Mouse (Mus musculus): ENCODE results near the gene Eprs.
A peak's percentile ranks its signal among the peaks of the same experiment; 100 is the strongest.

The Eprs gene

DNA sequence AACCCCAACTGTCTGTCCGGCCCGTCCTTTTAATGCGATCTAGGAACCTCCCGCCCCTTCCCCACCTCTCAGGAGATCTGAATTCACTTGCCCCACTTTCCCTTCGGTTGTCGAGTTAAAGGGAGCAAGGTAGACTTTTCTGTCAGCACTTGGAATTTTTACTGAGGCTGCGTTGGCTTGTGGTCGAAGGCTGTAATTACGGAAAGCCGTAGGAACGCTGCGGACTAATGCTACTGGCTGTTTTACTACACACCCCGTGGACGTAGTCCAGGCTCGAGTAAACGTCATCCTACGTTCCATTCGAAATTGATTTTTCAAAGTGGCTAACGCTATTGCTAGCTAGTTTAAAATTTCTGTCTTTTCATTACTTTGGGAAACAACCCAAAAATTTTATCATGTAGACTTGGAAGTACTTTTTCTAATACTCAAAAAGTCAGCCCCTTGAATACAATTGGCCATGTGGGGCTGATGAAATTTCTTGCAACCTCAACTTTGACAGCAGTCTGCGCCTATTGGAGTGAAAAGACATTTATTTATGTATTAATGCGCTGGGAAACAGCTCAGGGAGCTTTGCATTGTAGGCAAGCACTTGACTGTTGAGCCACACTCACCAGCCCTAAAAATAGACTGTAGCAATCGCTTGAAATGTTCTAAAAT, 810 bp downstream of the Eprs start:
- DNase-seq = peak; percentile 57

DNA sequence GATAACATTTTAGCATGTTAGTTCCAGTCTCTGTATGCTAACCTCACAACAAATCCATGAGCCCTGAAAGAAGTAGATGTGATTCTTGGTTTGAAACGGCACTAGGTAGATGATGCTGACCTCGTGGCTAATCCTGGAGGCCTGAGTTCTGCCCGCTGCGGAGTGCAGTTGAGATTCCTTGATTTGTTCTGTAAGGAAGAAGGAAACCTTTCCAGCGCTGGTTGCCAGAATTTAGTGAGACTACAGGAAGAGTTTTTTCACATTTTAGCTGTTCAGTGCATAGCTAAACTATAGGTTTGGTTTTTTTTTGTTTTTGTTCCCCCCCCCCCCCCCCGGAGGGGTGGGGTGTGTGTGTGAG, 1.3 kb downstream of the Eprs start:
- no peak for DNase-seq

DNA sequence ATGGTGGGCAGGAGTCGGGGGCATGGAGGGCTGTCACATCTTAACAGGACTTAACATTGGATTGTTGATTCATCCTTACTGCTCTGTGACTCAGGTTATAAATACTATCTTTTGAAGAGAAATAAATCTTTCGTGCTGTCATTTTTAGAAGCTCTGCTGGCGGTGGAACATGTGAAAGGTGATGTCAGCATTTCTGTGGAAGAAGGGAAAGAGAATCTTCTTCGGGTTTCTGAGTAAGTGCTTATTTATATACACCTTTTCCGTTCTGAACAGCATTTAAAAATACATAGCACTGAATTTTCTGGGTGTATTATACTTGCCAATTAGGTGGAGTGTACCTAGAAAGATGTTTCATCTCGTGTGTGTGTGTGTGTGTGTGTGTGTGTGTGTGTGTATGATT, 4.5 kb downstream of the Eprs start:
- no peak for DNase-seq

DNA sequence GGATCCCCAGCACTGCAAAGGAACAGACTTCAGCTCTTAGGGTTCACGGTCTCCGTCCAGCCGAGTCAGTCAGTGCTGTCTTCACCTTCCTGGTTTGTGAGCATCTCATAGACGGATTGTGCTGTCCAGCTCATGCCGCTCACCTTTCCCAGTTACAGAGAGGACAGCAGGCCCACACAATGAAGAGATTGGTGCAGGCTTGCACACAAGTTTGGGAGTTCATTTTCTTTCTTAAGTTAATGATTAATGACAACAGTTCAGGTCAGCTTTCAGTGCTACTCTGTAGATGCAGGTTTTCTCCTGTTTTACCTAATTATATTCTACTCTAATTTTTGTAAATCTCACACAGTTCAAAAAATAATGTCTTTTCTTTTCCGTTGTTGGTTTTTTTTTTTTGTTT, 7.1 kb downstream of the Eprs start:
- DNase-seq = no peak

DNA sequence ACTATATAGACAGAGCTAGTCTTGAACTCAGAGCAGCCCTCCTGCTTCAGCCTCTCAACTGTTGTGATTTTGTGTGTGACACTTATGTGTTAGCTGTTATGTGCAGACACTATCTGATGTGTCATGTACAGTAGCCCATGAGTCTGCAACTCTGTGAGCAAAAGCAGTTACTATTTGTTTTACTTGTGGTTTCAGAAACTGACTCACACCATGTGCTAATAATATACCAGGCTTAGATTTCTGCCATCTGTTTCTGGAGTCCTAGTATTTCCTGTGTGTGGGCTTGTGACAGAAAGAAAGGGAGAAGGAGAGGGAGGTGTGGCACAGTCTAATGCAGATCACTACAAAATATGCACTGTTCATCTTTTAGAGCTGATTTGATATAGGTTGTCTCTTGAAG, 13.5 kb downstream of the Eprs start:
- no peak for DNase-seq

DNA sequence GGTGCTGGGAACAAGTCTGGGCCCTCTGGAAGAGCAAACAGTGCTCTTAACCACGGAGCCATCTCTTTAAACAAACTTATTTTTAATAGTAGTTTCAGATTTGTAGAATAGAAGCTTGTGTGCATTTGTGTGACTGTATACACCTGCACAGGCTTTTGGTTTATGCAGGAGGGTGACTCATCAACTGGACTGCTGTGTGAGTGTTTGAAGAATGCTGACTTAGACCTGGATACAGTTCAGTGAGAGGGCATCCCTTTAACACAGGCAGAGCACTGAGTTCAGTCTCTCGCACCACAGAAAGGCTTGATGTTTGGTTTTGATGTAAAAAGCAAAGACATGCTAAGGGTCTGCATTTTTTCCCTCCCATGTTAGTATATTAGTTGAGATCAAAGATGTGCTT, 14.6 kb downstream of the Eprs start:
- no peak for DNase-seq

DNA sequence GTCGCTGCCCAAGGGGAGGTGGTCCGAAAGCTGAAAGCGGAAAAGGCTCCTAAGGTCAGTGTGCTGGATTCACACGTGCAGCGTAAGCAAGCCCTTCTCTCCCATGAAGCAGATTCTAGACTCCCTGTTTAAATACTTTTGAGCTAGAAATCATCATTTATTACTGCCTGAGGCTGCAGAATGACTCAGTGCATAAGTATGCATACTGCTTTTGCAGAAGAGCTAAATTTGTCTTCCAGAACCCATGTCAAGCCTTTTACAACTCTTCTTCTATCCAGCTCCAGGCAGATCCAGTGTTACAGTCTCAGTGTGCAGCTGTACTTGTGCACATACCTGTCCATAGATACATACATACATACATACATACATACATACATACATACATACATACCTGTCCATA, 38.8 kb downstream of the Eprs start:
- DNase-seq = no peak

DNA sequence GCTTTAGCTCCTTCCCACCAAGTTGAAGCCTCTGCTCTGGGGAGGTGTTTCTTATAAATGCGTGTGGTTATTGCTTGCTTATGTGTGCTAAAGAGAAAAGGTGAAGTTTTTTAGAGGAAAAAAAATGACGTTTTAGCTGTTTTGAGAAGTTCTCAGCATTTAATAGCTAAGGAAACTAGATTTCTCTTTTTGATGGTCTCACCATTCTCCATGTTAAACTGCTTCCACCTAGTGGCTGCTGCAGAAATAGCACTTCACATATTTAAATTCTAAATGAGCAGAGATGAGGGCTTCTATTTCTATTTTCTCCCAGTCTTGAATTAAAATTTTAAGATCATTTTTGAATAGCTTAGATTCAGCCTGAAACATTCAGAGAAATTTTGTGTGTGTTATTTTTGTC, 41.2 kb downstream of the Eprs start:
- DNase-seq = no peak

DNA sequence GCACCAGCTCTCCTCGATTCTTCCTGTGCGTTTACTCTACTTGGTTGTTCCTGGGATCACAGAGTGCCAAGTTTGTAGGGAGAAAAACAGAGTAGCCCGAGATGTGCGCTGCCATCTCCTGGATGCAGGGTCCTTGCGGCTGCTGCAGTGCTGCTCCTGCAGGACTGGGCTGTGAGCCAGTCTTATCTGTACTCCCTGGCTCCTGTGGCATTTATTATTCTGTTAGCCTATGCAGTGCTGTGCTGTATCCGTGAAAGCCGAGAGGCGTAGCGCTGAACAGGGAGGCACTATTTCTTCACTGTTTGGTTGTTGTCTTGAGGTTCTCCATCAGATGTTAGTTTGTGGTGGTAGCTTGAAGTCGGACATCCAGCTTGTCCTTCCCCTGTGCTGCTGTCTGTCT, 43.1 kb downstream of the Eprs start:
- no peak for DNase-seq

DNA sequence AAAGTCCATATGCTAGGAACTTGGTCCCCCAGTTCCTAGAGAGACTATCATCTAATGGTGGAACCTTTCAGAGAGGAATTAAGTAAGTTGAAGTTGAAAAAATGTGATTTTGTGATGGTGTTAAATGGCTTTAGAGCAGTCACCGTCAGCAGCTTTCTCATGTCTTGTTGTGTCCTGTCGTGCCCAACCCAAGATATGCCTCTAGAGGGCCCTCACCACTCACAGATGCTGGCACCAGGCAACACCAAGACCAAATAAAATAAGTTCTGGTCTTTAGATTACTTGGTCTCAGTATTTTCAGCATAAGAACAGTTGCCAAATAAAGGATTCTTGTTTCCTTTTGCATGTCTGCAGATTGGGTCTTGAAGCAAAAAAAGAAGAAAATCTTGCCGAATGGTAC, 47.0 kb downstream of the Eprs start:
- DNase-seq = no peak

DNA sequence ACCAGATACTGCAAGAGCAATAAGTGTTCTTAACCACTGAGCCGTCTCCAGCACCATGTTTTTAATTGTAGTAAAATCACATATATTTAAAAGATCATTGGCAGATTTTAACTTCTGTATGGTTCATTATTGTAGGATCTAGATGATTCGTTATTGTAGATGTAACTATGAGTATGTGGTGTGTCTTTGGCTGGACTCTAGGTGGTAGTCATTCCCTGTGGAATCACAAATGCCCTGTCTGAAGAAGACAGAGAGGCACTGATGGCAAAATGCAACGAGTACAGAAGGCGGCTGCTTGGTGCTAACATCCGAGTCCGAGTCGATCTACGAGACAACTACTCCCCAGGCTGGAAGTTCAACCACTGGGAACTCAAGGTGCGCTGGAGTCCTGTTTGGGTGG, 55.2 kb downstream of the Eprs start:
- no peak for DNase-seq

DNA sequence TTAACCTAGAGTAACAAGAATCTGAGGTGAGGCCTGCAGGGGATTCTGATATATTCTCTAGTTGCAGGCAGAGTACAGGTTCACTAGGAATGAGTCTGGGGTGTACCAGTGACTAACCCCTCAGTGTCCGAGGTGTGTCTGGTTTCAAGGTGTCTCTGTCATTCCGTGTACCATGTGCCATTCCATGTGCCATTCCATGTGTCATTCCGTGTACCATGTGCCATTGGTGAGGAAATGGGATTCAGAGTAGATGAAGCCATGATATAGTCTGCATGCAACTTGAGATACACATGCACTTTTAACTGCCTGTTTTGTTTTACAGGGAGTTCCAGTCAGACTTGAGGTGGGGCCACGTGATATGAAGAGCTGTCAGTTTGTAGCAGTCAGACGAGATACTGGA, 57.0 kb downstream of the Eprs start:
- DNase-seq = no peak

DNA sequence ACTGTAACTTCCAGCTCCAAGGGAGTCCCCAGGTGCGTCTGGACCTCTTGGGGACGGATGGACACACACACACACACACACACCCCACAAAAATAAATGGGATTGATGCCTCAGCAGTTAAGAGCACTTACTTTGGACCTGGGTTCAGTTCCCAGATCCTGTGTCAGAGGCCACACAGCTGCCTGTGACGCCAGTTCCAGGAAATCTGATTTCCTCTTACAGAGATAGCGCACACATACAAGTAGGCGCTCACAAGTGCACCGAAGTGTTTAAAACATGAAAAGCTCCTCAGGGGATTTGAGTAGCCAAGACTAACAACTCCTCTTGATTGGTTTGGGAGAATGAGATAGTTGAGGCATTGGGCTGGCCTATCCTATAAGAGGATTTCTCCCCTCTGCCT, 57.9 kb downstream of the Eprs start:
- DNase-seq = no peak

DNA sequence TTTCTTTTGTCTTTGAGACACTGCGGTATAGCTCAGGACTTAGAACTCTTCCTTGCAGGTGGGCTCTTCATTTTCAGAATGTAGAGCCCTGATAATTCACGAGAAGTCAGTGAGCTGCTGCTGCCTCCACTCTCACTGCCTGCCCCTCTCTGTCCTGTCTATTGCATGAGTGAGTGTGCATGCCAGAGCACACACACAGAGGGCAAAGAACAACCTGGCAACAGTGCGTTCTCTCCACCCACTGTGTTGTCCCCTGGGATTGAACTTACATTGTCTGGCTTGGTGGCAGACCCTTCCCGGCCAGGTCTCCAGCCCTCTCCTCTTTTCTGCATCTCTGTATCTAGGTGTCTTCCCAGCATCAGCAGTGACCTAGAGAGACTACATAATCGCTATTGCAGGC, 63.7 kb downstream of the Eprs start:
- no peak for DNase-seq

DNA sequence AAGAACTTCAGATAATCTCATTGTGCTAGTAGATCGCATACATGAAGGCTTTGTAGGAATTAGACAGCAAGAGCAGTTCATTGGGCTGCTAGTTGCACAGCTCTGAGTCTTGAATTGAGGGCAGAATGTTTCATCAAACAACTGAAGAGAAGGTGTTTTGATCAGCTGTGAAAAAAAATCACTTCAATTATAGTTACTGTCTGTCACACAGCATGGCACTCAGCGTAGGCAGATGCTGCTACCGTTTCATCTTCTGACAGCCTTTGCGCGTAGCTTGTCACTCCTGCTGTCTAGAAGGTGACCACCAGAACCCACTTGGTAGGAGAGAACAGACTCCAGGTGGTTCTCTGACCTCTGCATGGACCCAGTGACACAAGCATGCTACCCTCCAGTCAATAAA, 67.6 kb downstream of the Eprs start:
- DNase-seq = no peak

DNA sequence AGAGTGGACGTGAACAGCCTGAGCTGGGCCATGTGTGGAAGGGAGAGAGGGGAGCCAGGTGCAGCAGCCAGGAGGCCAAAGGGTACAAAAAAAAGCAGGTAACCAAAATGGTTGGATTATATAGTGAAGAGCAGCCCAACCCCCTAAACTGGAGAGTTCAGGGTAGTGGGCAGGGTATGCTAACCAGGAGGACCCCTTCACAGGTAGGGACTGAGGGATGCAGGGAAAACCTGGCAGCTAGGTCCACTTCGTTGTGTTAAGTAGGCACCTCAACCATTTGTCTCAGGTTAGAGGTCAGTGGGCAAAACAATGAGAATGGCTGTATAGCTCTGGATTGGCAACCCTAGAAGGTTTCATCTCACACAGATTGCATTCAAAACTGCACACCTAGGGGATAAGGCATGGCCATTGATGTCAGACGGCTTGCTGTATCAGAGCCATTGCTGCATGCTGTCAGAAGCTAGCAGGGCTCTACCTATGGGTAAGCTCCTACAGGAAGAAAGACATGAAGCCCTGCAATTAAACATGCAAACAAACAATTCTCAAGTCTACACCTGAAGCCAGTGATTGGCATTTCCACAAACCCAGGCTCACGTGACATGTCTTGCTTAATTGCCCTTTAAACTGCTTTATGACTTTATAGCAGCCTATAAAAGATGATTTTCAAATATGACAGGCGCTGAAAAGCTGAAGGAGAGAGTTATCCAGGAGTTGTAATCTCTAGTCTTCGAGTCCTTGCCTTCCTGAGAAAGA, 68.6 kb downstream of the Eprs start:
- no peak for DNase-seq

DNA sequence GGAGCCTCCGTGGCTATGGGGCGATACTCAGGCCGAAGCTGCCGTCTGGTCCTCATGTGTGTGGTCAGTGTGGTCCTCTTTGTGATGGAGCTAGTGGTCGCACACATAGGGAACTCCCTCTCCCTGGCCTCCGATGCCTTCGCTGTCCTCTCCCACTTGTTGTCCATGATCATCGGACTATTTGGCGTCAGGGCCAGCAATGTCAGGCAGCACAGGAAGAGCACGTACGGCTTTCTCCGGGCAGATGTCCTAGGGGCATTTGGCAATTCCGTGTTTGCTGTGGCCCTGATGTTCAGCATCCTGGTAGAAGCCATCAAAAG, 69.1 kb downstream of the Eprs start:
- DNase-seq = no peak

DNA sequence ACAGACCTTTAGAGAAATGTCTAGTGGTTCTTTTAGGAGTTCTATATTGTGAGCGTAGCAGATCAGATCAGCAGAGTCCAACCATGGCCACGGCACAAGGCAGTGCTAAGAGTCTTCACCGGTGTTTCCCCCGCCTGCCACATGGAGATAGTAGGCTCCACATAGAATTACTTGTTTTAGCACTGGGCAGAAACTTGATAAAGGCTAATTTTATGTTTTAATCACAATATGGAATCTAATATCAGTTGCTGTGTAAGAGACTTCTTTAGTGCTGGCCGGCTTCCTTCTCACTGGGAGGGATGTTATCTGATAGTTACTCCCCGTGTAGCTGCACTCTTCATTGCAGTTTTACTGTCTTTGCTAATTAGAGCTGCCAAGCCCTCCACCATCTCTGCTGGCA, 70.3 kb downstream of the Eprs start:
- no peak for DNase-seq

DNA sequence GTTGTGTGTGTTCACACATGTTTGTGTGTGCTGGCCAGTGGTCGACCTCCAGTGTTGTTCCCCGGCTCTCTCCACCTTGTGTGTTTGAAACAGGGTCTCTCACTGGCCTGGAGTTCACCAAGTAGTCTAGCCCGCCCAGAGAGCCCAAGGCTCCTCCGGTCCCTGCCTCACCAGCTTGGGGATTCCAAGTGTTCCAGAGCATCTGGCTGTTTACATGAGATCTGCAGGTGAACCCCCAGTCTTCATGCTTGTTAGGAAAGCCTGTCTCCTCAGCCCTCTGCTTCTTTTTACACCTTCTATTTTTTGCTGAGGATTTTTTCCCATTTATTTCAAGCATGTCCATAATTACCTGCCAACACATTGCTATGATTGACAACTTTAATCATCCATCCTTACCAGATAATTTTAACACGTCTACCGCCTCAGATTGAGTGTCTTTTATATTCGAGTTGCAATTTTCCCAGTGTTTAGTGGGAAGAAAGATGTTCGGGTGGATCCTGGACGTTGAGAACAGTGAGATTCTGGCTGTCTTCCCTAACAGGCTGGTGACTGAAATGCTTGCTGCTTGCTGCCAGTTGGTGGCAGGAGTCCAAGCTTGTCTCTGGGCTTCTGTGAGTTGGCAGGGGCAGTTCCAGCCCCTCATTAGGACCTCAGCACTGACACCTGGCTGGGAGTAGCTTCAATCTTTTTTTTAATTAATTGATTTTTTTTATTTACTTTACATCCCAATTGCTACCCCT, 76.2 kb downstream of the Eprs start:
- DNase-seq = peak; percentile 88

DNA sequence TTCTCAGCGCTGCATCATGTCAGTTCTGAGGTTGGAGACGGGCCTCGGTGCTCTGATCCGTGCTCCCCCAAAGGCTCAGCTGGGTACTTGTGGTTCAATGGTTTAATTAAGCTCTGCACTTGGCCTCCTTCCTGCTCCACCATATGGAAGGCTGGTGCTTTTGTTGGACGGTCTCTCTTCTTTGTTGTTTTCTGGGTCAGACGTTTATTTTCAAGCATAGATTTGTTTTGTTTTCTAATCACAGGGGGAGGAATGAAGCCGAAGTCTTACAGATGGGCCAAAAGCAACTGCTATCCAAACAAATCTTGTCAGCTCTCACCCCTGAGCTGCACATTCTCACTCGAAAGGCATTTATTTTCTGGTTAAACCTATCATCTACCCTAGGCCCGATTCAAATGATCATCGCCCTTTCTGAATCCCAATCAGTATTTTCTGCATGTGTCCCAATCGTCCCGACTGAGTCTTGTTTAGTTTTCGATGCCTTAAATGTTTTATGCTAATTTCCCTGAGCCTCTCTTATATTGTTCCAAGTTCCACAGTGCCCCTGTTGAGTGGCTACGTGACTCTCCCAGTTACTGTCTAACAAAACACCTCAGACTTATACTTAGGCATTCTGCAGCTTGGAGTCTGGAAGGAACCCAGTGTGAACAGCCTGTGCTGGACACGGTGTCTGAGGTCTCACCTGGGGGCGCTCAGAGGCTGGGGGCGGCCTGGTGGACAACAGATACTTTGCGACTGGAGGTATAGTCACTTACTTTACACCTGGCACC, 79.0 kb downstream of the Eprs start:
- DNase-seq = peak; percentile 76

DNA sequence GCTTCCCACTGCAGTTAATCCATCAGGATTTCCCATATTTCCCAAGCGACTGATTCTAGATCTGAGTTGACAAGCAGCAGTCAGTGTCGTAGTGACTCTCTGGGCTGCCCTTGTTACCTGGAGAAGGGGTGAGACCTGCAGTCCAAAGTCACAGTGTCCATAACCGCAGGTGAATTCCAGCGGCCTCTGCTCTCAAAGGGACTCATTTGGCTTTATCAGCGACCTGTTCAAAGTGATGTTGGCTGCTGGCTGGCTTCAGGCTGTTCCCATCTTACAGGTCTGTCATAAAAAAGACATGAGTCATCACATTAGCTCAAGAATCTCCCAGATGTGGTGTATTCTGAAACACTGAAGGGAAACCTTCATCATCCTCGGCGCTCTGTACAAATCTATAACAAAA, 86.1 kb downstream of the Eprs start:
- DNase-seq = no peak

DNA sequence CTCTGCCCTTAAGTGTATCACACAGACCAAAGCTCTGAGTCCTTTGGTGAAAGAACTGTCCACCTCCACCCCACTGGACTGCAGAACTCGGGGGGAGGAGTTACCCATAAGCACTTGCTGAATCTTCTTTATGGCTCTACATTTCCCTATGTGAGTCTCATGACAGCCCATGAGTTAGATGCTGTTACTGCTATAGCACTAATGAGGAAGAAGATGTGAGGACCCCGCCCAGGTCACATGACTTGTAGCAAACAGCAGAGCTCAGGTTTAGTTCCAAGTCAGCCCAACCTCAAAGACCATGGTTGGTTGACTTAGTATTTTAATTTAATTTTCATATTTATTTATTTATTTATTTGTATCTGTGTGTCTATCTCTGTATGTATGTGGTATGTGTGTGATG, 86.9 kb downstream of the Eprs start:
- no peak for DNase-seq

DNA sequence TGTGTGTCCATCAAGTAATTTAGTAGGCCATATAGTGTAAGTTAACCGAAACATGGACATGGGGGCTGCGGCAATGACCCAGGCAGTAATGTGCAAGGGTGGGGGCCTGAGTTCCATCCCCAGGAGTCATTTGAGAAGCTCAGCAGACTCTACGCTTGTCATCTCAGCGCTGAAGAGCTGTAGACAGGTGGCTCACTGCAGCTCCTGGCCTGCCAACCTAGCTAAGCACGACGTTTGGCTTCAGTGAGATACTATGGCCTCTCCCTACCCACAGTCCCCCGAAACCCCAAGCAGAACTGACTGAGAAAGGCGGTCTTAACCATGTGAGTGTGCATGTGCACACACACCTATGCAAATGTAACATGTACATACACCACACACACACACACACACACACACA, 88.2 kb downstream of the Eprs start:
- no peak for DNase-seq

DNA sequence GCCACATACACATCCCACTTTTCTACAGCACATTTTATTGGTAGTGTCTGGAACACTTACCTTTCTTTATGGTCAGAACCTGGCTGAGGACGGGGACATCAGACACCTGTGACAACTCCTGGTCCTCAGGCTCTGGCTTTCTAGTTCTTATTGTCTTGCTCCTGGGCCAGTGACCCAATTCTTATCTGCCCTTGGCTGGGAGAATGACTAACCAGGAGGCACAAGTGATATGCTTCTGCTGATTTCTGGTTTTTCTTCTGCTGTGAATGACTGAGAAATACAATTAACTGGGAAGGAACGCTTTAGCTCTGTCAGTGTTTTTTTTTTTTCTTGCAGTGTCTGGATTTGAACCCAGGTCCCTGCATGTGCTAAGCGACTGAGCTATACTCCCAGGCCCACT, 88.7 kb downstream of the Eprs start:
- no peak for DNase-seq

Measured in cerebellum, adult 11-12 months (tissue).